Mouse (Mus musculus) kidney, adult 2 months (tissue): ENCODE data around the gene Hils1.

Experiments used
- CTCF ChIP-seq: fragments of 200-500 bp; conservative IDR thresholded peaks from 2 replicates; pipeline ENCODE4 v1.5.1; 2011; ENCODE audit warnings: low read depth, mild to moderate bottlenecking, control low read depth, low read length, moderate library complexity, mixed read lengths; ENCODE audit not compliant: insufficient read depth, insufficient read length
- POLR2A ChIP-seq: fragments of 200-500 bp; IDR thresholded peaks from one replicate; pipeline ENCODE4 v1.6.1; 2011; ENCODE audit warnings: low read depth, low read length, control low read depth

DNA sequence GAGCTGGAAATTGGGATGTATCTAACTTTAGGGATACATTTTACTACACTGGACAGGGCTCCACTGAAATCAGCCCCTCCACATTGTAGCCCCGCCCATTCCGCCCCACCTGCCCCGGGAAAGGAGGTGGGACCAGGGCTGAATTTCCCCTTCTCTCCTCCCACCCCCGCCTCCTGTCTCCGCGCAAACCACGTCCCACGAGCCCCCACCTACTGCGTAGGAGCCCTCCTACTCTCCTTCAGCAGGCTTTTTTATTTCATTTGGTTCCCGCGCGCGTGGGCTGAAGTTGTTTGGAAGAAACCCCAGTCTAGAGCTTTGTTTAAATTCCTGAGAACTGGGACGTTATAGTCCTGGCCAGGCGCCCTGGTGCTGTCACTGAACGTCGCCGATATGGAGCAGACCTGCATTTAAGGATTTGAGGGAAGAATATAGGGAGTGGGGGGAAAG is 30.0 kb upstream of the Hils1 start:
- TF ChIP-seq CTCF (no peak), POLR2A (no peak)
